Mouse (Mus musculus): Measurements from ENCODE around the gene Dnajb8.

The Dnajb8 gene

DNA sequence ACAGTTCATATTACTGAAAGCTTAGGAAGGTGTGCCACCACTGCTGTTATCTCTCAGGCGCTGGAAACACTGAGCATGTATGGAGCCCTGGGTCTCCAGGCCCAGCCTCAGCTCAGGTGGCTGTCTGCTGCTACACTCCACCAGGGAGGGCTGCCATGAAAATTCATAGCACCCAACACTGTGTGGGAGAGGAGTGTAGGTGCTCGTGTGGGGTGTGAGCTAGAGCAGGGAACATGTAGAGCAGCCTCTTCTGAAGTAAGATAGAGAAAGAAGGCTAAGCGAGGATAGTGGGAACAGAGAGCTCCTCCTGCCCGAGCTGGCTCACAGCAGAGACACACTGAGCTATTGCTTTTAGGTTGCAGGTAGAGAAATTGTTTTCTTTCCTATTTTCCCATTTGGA is 54.2 kb downstream of the Dnajb8 start:
- intact Hi-C loops (cut with DNase I): no loop called here

DNA sequence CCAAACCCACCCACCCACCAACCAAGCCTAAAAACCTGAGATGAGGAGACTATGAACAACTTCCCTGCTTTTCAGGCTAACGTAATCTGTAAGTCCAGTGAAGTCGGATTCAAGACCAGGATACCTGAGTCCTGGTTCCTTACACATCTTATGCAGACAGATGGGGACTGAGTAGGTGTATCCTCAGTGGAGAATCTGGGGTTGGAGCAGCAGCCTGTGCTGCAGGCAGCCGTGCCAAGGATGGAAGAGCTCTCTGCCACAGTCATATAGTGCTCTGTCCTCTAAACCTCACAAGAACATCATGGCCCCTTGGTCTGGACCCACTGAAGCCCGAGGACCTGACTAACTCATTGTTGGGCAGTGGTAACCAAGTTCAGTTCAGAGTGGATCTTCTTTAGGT is 55.2 kb downstream of the Dnajb8 start:
- intact Hi-C loops (cut with DNase I): no loop called here

DNA sequence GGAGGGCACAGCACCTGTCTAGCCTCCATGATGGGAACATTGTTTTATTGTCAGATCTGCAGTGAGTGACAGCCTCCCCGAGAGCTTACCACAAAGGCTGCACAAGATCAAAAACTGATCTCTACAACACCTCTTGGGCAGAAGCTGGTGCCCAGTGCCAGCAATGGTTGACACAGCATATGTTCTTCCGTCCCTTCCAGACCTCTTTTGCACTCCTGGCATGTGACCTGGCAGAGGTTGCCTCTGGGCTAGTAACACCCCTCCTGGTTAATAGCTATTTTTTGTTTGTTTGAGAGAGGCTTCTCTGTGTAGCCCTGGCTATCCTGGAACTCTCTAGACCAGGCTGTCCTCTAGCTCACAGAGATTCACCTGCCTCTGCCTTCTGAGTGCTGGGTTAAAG is 56.1 kb downstream of the Dnajb8 start:
- intact Hi-C loops (cut with DNase I): no loop called here

GRCm38 (mm10) chr6:88290129-88290766 is 68.2 kb downstream of the Dnajb8 start:
- intact Hi-C loops (cut with DNase I): no loop called here

DNA sequence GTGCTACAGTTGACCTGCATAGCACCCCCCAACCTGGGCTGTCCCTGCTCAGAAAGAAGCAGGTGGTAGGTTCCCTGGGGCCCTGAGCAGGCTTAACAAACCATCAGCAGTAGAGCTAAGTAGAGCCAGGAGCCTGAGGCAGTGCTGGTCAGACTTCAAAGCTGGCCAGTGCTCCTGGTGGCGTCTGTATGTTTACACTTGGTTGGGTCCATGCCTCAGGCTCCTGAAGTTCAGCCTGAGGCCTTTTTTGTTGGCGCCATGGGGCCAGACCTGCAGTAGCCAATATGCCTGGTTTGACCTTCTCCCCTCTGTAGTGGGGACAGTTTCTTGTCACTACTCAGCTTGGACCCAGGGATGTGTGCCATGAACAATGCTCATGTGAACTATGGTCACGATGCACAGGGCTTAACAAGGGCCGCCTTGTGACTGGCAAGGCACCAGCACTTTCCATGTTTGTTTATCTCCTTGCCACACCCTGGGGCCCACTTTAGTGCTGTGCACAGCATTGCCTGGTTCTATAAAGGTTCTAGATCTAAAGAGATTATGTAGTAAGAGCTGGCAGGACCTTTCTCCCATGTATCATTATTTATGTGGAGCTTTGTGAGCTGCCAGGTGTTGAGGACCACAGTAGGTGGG is 70.3 kb downstream of the Dnajb8 start:
- intact Hi-C loops (cut with DNase I): no loop called here

GRCm38 (mm10) chr6:88299491-88299890 is 77.4 kb downstream of the Dnajb8 start:
- intact Hi-C loops (cut with DNase I): no loop called here

GRCm38 (mm10) chr6:88301234-88301633 is 79.2 kb downstream of the Dnajb8 start:
- intact Hi-C loops (cut with DNase I): no loop called here

All from adrenal gland (tissue).